Mouse (Mus musculus): ENCODE data around the gene Tpt1.
A peak's percentile ranks its signal among the peaks of the same experiment; 100 is the strongest.
"Not testable (repeated sequence)": the region's sequence is repeated elsewhere in the genome, so short reads cannot be mapped to it uniquely, and the experiment has no call there.

Gene Tpt1

GRCm38 (mm10) chr14:75844867-75845697 lies at the start of gene Tpt1:
Gene Tpt1 (plus strand): TSS chr14:75845093.
- DNase-seq: peak; percentile 99

GRCm38 (mm10) chr14:75795918-75796317 lies 49.0 kb upstream of the Tpt1 start:
- no peak for DNase-seq

GRCm38 (mm10) chr14:75797769-75798386 lies 47.0 kb upstream of the Tpt1 start:
- no peak for DNase-seq

GRCm38 (mm10) chr14:75807800-75808199 lies 37.1 kb upstream of the Tpt1 start:
- DNase-seq: peak; percentile 36

GRCm38 (mm10) chr14:75809931-75810330 lies 35.0 kb upstream of the Tpt1 start:
- no peak for DNase-seq

- no peak for DNase-seq
Observed at GRCm38 (mm10) chr14:75818528-75818927, 26.4 kb upstream of the Tpt1 start.

GRCm38 (mm10) chr14:75819341-75819740 lies 25.6 kb upstream of the Tpt1 start:
- DNase-seq: no peak

GRCm38 (mm10) chr14:75820007-75820406 lies 24.9 kb upstream of the Tpt1 start:
- no peak for DNase-seq

- DNase-seq: no peak
Observed at GRCm38 (mm10) chr14:75826851-75827410, 18.0 kb upstream of the Tpt1 start.

- no peak for DNase-seq
Observed at GRCm38 (mm10) chr14:75828221-75828620, 16.7 kb upstream of the Tpt1 start.

- peak; percentile 92 for DNase-seq
Observed at GRCm38 (mm10) chr14:75828866-75829806, 15.8 kb upstream of the Tpt1 start.

- DNase-seq: not testable (repeated sequence)
Observed at GRCm38 (mm10) chr14:75829817-75830216, 15.1 kb upstream of the Tpt1 start.

GRCm38 (mm10) chr14:75832031-75832430 lies 12.9 kb upstream of the Tpt1 start:
- peak; percentile 36 for DNase-seq

GRCm38 (mm10) chr14:75832982-75833381 lies 11.9 kb upstream of the Tpt1 start:
- DNase-seq: peak; percentile 37

GRCm38 (mm10) chr14:75833546-75834250 lies 11.2 kb upstream of the Tpt1 start:
- peak; percentile 34 for DNase-seq

- DNase-seq: peak; percentile 89
Observed at GRCm38 (mm10) chr14:75834251-75834738, 10.6 kb upstream of the Tpt1 start.

GRCm38 (mm10) chr14:75834739-75835381 lies 10.0 kb upstream of the Tpt1 start:
- DNase-seq: peak; percentile 86

GRCm38 (mm10) chr14:75836579-75836978 lies 8.3 kb upstream of the Tpt1 start:
- no peak for DNase-seq

GRCm38 (mm10) chr14:75837048-75837916 lies 7.6 kb upstream of the Tpt1 start:
- peak; percentile 82 for DNase-seq

GRCm38 (mm10) chr14:75841758-75842157 lies 3.1 kb upstream of the Tpt1 start:
- DNase-seq: not testable (repeated sequence)

Data from lung, postnatal 10 days (tissue).